Mouse (Mus musculus) intestine, embryonic 15.5 days (tissue): ENCODE data around the gene Iqce. TPM values are rescaled to one million over a fixed set of nuclear protein-coding genes. Genes with fewer than 3 reads are reported as not detected.

Source experiments
- ATAC-seq: fragments of 200-750 bp; cut with Nextera tagmentation; 2 replicates; pipeline ENCODE4 v1.8.0; 2017; ENCODE audit warnings: moderate TSS enrichment, moderate library complexity
- H3K27ac ChIP-seq: fragments of 300-500 bp; sonication (generic); 2 replicates; pipeline ENCODE4 v1.5.1; 2015; ENCODE audit warnings: mild to moderate bottlenecking, inconsistent platforms
- H3K27me3 ChIP-seq: fragments of 300-500 bp; sonication (generic); replicated peaks from 2 replicates; pipeline ENCODE4 v1.6.1; 2015; ENCODE audit warnings: inconsistent platforms
- H3K36me3 ChIP-seq: fragments of 300-500 bp; sonication (generic); 2 replicates; pipeline ENCODE4 v1.6.1; 2015; ENCODE audit warnings: inconsistent platforms
- H3K4me1 ChIP-seq: fragments of 300-500 bp; sonication (generic); replicated peaks from 2 replicates; pipeline ENCODE4 v1.6.1; 2015; ENCODE audit warnings: inconsistent platforms
- H3K4me2 ChIP-seq: fragments of 300-500 bp; sonication (generic); replicated peaks from 2 replicates; pipeline ENCODE4 v1.6.1; 2015; ENCODE audit warnings: mild to moderate bottlenecking, inconsistent platforms
- H3K4me3 ChIP-seq: fragments of 300-500 bp; sonication (generic); replicated peaks from 2 replicates; pipeline ENCODE4 v1.5.1; 2015; ENCODE audit warnings: inconsistent platforms
- H3K9ac ChIP-seq: fragments of 300-500 bp; sonication (generic); 2 replicates; pipeline ENCODE4 v1.6.1; 2015; ENCODE audit warnings: inconsistent platforms
- H3K9me3 ChIP-seq: fragments of 300-500 bp; sonication (generic); 2 replicates; pipeline ENCODE4 v1.6.1; 2016; ENCODE audit warnings: inconsistent platforms
- WGBS: fragments of 180-500 bp; shearing (Covaris S2); methylation state at CpG from one replicate; pipeline ENCODE4 v1.1.7; 2015; 5-methylcytosine and 5-hydroxymethylcytosine counted together
- polyA plus RNA-seq: library from polyadenylated mRNA; unstranded; fragments of >200 nt; fragmentation: Nextera tagmentation; extraction: Ambion mirVana; gene quantifications from 2 replicates; pipeline ENCODE4 v1.2.1, GENCODE M21; 2015

The Iqce gene
- polyA plus RNA-seq, 1 experiment from 2014 or later = 18.8 TPM

DNA sequence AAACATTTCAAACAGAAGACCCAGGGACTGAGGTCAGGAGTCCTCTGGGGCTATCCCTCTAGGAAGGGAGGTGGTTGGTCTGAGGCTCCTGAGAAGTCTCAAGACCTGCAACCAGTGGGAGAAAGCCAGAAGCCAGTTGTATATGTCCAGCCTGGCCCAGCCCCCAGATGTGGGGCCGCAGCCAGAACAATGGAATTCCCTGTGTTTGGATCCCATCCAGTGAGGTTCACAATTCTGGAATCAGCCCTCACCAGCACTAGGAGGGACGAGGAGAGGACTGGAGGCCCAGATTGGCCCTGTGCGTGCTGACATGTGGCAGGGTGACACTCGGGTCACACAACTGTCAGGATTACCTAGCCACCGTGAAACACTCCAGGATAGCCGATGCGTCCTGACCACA lies 49.6 kb downstream of the Iqce start:
- no peak for ATAC-seq
- Histone ChIP-seq H3K4me3 (no peak overlapping the region), H3K27ac (peak overlapping the region; percentile 66), H3K9me3 (no peaks in the 10 kb centered on the region), H3K9ac (no peak overlapping the region), H3K36me3 (no peaks in the 10 kb centered on the region), H3K27me3 (no peaks in the 10 kb centered on the region), H3K4me2 (no peak overlapping the region), H3K4me1 (peaks cover 22% of the 10 kb centered on the region)
- WGBS = 55% methylated on average over 7 of the region's 7 CpGs

DNA sequence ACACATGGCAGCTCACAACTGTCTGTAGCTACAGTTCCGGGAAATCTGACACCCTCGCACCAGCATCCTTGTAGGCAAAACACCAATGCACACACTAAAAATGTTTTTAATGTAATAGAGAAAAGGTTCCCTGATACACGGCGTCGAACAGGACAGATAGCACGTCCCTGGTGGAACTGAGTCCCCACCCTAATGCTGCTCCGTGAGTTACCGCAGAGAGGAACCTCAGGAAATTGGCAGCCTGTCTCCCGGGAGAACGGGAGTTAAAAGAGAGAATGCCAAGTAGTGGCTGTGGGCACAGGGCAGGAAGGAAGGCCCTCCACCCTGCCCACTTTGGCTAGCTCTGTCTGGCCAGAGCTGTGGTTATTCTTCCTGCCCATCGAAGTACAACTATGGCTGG lies 50.9 kb downstream of the Iqce start:
- ATAC-seq = no peak
- Histone ChIP-seq H3K4me2 (no peak overlapping the region), H3K9me3 (no peaks in the 10 kb centered on the region), H3K4me3 (no peak overlapping the region), H3K4me1 (peaks cover 36% of the 10 kb centered on the region), H3K36me3 (no peaks in the 10 kb centered on the region), H3K9ac (no peak overlapping the region), H3K27ac (no peak overlapping the region), H3K27me3 (no peaks in the 10 kb centered on the region)
- WGBS = 83% methylated on average over 11 of the region's 11 CpGs

DNA sequence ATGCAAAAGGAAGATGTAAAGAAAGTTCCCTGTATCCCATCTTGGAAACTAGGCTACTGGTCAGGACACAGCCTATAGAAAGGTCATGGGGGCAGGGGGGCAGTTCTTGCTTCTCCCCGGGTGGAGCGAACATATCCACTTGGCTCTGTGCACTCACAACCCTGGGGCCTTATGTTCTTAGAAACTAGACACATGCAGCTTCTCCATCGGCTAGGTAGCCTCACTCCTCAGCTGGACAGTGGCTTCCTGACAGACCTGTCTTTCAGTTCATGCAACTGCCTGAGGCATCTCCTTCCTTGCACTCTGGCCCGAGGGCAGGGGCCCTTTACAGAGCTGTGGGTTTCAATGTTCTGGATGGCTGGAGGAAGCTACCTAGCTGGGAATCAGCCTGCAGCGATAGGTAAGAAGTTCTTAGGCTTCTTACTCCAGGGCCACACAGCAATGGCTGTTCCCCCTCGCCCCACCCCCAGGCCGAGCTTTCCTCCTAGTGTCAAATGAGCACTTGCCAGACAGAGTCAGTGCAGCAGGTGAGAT lies 52.2 kb downstream of the Iqce start:
- Histone ChIP-seq H3K36me3 (0 out of 2 replicates have a peak, but pooled peaks cover 7% of the 10 kb centered on the region), H3K9me3 (no peaks in the 10 kb centered on the region), H3K4me1 (peaks cover 49% of the 10 kb centered on the region), H3K27ac (no peak overlapping the region), H3K4me2 (peak overlapping the region; percentile 91), H3K27me3 (no peaks in the 10 kb centered on the region), H3K9ac (peak overlapping the region; percentile 33; the same call in 1 of the 2 replicates), H3K4me3 (no peak overlapping the region)
- no peak for ATAC-seq
- WGBS = 71% methylated on average over 7 of the region's 7 CpGs

DNA sequence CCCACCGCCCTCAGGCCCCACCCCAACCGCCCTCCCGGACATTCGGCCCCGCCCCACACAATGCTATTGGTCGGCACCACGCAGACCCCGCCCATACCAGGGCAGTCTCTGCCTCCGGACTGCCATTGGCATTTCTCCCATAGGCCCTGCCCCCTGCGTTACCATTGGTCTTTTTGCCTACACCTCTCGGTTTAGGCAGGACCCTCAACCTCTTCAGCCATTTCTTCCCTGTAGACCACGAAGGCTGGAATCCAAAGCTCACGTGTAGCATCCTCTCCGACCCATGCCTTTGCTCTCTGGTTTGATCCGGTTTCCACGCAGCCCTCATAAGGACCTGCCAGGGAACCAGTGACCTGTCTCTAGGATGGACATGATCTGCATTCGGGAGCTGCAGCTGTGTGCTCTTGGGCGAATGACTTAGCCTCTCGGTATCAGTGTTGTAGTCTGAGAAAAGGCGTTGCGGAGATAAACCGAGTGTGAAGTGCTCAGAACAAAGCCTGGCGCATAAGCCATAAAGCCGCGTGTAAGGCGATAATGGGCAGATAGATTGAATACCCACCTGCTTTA lies 53.0 kb downstream of the Iqce start:
- Histone ChIP-seq H3K4me2 (peak overlapping the region; percentile 91), H3K9me3 (no peaks in the 10 kb centered on the region), H3K9ac (peak overlapping the region; percentile 33), H3K4me1 (peaks cover 50% of the 10 kb centered on the region), H3K36me3 (0 out of 2 replicates have a peak, but pooled peaks cover 7% of the 10 kb centered on the region), H3K4me3 (peak overlapping the region; percentile 97), H3K27me3 (no peaks in the 10 kb centered on the region), H3K27ac (peak overlapping the region; percentile 66)
- 3% methylated on average over 24 of the region's 26 CpGs for WGBS
- ATAC-seq = peak; percentile 94

DNA sequence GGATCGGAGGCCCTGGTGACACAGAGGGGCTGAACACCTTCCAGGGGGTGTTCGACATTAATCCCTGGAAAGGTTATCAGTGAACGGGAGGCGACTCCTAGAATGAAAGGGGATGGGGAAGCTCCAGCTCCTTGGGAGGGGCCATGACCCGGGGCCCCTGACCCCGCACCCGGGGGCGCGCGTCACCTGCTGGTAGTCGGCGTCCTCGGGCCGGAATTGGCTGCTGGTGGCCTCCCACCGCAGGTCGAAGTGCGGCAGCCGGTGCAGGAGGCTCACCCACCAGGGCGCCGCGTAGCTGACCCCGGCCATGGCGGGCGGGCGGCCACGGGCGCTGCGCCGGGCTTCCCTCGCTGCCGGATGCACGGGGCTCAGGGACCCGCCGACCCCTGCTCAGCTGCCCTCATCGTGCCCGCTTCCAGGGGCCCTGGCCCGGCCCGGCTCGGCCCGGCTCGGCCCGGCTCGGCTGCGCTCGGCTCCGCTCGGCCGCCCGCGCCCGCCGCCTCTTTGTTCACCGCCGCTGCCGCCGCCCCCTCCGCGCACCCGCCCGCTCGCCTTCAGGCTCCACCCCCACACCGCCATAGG lies 53.6 kb downstream of the Iqce start, which contains the start of gene Ttyh3:
Gene Ttyh3, minus strand, starts transcription at position 513 of the 582 bp plus-strand sequence.
- peak; percentile 46 for ATAC-seq
- peaks cover 51% of the 10 kb centered on the region for H3K4me1 ChIP-seq

DNA sequence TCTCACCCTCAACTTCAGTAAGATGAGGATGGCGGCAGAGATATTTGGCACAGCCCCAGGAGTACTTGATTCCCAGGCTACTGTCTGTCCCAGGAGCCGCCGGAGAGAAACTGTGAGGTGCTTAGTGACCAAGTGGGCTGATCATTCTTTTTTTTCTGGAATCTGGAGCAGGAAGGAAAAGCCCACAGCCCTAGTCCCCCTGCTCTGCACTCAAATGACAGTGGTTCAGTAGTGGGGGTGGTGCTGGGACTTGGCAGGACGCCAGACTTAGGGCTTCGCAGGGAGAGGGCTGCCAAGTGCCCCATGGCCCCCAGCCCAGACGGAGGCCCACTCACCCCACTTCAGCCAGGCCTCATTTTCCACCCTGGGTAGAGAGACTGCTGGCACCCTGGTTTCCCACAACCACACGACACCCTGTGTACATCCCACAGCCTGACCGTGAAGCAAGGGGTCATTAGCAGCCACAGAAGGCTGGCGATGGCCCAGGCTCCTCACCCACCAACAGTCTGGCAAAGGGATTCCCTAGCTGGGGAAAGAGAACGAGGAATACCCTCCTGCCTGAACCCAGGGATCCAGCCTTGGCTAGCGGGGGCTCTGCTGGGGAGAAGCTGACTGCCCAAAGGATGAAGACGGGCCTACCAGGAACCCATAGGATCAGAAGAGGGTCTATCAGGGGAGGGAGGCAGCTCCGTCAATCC lies 54.2 kb downstream of the Iqce start:
- peak overlapping the region; percentile 86 for H3K27ac ChIP-seq
- H3K27me3 ChIP-seq = no peaks in the 10 kb centered on the region
- 2% methylated on average over 13 of the region's 13 CpGs for WGBS
- ATAC-seq = peak; percentile 13
- H3K36me3 ChIP-seq = peaks cover 11% of the 10 kb centered on the region; the same call in 1 of the 2 replicates
- H3K9ac ChIP-seq = peak overlapping the region; percentile 100
- peaks cover 51% of the 10 kb centered on the region for H3K4me1 ChIP-seq
- H3K4me2 ChIP-seq = peak overlapping the region; percentile 91
- H3K9me3 ChIP-seq = no peaks in the 10 kb centered on the region
- H3K4me3 ChIP-seq = peak overlapping the region; percentile 97

More for the DNA sequence above, 53.6 kb downstream of the Iqce start, which contains the start of gene Ttyh3:
- H3K4me2 ChIP-seq = peak within 1 kb of the TSS; percentile 91
- no peaks in the 10 kb centered on the region for H3K9me3 ChIP-seq
- H3K27ac ChIP-seq = peak within 1 kb of the TSS; percentile 86
- peaks cover 10% of the 10 kb centered on the region; the same call in 1 of the 2 replicates for H3K36me3 ChIP-seq
- peak within 1 kb of the TSS; percentile 100 for H3K9ac ChIP-seq
- peak within 1 kb of the TSS; percentile 97 for H3K4me3 ChIP-seq
- H3K27me3 ChIP-seq = no peaks in the 10 kb centered on the region
- under 1% methylated on average over 59 of the region's 62 CpGs for WGBS

DNA sequence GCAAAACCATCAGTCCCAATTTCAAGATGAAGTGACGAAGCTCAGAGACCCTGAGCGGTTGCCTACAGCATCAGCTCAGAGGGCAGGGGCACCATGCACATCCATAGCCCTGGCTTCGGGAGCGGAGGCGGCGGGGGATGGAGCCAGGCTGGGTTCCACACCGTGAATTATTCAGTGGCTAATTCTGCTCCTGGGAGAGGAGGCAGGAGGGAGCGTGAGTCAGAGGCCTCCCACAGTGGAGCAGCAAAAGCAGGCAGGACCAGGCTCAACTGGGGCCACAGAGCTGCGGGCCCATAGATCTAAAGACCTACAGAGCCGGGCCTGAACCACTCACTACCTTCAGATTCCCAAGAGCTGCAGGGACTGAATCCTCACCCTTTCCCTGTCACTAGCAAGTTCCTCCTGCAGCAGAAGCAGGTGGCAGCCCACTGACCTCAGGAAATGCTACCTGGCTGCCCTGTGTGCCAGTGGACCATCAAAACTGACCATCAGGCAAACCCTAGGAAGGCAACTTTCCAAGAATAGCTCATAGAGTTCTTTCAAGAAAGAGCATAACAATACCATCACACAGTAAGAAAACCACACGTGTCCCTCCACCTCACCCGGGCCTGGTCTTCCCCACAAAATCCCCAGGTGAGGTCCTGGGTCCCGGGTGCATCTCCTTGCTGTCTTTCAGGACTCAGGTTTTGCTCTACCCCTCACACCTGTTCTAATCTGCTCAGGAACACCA lies 55.0 kb downstream of the Iqce start:
- Histone ChIP-seq H3K27me3 (no peaks in the 10 kb centered on the region), H3K4me3 (peak overlapping the region; percentile 97), H3K27ac (peak overlapping the region; percentile 86), H3K4me1 (peaks cover 54% of the 10 kb centered on the region), H3K9me3 (no peaks in the 10 kb centered on the region), H3K36me3 (peaks cover 11% of the 10 kb centered on the region; the same call in 1 of the 2 replicates), H3K9ac (peak overlapping the region; percentile 100), H3K4me2 (peak overlapping the region; percentile 91)
- WGBS = 59% methylated on average over 13 of the region's 13 CpGs
- ATAC-seq = no peak

DNA sequence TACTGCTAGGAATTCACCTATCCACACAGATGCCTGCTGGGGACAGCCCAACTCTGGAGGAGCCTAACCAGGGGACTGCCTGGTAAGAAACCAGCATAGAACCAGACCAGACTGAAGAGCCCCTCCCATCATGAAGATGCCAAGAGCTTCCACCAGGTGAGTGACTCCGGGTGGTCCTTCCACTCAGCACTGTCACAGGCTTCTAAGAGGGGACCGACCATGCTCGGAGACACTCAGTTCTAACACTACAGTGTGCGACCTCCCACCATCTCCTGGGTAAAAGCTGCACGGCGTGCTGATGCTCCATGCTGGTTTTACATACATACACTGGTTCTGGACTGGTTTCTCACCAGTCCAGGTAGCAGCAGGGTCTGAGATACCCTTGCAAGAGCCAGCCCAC lies 56.0 kb downstream of the Iqce start:
- H3K9me3 ChIP-seq = no peaks in the 10 kb centered on the region
- no peak overlapping the region for H3K4me3 ChIP-seq
- peaks cover 11% of the 10 kb centered on the region; the same call in 1 of the 2 replicates for H3K36me3 ChIP-seq
- WGBS = 93% methylated on average over 6 of the region's 6 CpGs
- no peaks in the 10 kb centered on the region for H3K27me3 ChIP-seq
- no peak for ATAC-seq
- peaks cover 59% of the 10 kb centered on the region for H3K4me1 ChIP-seq
- peak overlapping the region; percentile 18 for H3K9ac ChIP-seq
- peak overlapping the region; percentile 91 for H3K4me2 ChIP-seq
- no peak overlapping the region for H3K27ac ChIP-seq

DNA sequence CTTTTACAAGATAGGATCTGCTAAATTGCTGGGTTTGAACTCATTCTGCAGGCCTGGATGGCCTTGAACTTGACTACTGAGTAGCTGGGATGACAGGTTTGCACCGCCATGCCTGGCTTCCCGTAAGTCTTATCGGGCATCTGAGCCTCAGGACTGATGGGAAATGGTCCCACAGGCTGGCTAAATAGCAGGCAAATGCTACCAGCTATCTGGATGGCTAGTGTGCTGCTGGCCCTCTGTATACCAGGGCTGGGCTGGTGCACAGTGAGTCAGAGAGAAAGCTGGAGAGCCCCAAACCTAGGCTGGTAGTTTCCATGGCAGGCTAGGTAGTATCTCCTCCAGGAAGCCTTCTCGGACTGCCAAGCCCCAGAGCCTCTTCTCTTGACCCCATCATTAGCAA lies 56.7 kb downstream of the Iqce start:
- 86% methylated on average over 4 of the region's 4 CpGs for WGBS
- H3K4me2 ChIP-seq = peak overlapping the region; percentile 22; the same call in 1 of the 2 replicates
- ATAC-seq = no peak
- H3K9me3 ChIP-seq = no peaks in the 10 kb centered on the region
- H3K27me3 ChIP-seq = no peaks in the 10 kb centered on the region
- no peak overlapping the region for H3K4me3 ChIP-seq
- peaks cover 11% of the 10 kb centered on the region; the same call in 1 of the 2 replicates for H3K36me3 ChIP-seq
- H3K9ac ChIP-seq = no peak overlapping the region
- peaks cover 63% of the 10 kb centered on the region for H3K4me1 ChIP-seq
- 0 out of 2 replicates have a peak overlapping the region, but pooled peaks have one; percentile 19 for H3K27ac ChIP-seq

DNA sequence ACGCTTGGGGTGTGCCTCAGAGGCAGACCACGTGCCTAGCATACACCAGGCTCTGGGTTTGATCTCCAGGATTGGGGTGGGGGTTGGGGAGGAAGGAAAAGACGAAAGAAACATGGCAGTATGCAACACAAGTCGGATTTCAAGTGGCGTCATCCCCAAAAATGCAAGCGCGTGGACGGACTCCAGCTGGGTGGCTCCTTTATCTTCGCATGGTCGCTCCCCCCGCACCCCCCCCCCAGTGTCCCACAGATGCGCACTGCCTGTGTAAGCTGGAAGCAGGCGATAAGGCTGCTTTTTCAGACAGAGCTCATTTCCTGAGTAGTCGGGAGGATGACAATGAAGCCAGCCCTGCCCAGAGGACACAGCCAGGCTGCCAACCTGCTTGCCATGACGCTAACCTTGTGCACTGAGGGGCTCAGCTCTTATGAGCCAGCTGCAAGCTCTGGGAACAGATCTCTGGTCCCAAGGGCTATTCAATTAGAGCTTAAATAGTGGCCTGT lies 57.4 kb downstream of the Iqce start:
- Histone ChIP-seq H3K4me2 (0 out of 2 replicates have a peak overlapping the region, but pooled peaks have one; percentile 22), H3K27me3 (no peaks in the 10 kb centered on the region), H3K4me3 (no peak overlapping the region), H3K4me1 (peaks cover 63% of the 10 kb centered on the region), H3K36me3 (peaks cover 11% of the 10 kb centered on the region; the same call in 1 of the 2 replicates), H3K27ac (0 out of 2 replicates have a peak overlapping the region, but pooled peaks have one; percentile 19), H3K9me3 (no peaks in the 10 kb centered on the region), H3K9ac (no peak overlapping the region)
- no peak for ATAC-seq
- WGBS = 64% methylated on average over 15 of the region's 15 CpGs

DNA sequence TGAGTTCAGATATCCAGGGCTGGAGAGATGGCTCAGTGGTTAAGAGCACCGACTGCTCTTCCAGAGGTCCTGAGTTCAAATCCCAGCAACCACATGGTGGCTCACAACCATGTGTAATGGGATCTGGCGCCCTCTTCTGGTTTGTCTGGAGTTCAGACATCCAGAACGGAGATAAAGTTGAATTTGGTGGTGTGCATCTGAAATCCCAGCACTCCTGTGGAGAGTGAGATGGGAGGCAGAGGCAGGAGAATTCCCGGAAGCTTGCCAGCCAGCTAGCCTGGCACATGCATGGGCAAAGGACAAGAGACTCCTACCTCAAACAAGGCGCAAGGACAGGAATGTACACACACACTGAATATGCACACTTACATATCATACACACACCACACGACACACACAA lies 57.9 kb downstream of the Iqce start:
- 89% methylated on average over 6 of the region's 6 CpGs for WGBS
- Histone ChIP-seq H3K9ac (no peak overlapping the region), H3K4me2 (no peak overlapping the region), H3K9me3 (no peaks in the 10 kb centered on the region), H3K36me3 (peaks cover 11% of the 10 kb centered on the region; the same call in 1 of the 2 replicates), H3K27me3 (no peaks in the 10 kb centered on the region), H3K4me3 (no peak overlapping the region), H3K27ac (no peak overlapping the region), H3K4me1 (peaks cover 58% of the 10 kb centered on the region)
- ATAC-seq = no peak
